Mouse (Mus musculus) kidney, postnatal 0 days (tissue): Measurements from ENCODE around the gene Prdx1. TPM values are rescaled to one million over a fixed set of nuclear protein-coding genes. Genes with fewer than 3 reads are reported as not detected.

Experiments
- ATAC-seq: fragments of 200-750 bp; cut with Nextera tagmentation; replicated peaks from 2 replicates; pipeline ENCODE4 v1.8.0; 2017; ENCODE audit warnings: low read depth, moderate number of reproducible peaks, moderate TSS enrichment, moderate library complexity; ENCODE audit not compliant: low FRiP score
- DNase-seq: peaks from one replicate; pipeline ENCODE4 v3.0.0-alpha.2; 2016; ENCODE audit warnings: low spot score
- H3K27ac ChIP-seq: fragments of 300-500 bp; sonication (generic); 2 replicates; pipeline ENCODE4 v1.5.1; 2014; ENCODE audit warnings: mild to moderate bottlenecking
- H3K27me3 ChIP-seq: fragments of 300-500 bp; sonication (generic); 2 replicates; pipeline ENCODE4 v1.6.1; 2014; ENCODE audit warnings: low read length, mixed read lengths; ENCODE audit not compliant: insufficient read depth
- H3K36me3 ChIP-seq: fragments of 300-500 bp; sonication (generic); 2 replicates; pipeline ENCODE4 v1.6.1; 2014; ENCODE audit warnings: low read length, mixed read lengths; ENCODE audit not compliant: insufficient read depth
- H3K4me1 ChIP-seq: fragments of 300-500 bp; sonication (generic); replicated peaks from 2 replicates; pipeline ENCODE4 v1.6.1; 2014; ENCODE audit warnings: antibody characterized with exemption, low read length, mixed read lengths; ENCODE audit not compliant: insufficient read depth
- H3K4me2 ChIP-seq: fragments of 300-500 bp; sonication (generic); 2 replicates; pipeline ENCODE4 v1.6.1; 2014; ENCODE audit warnings: mild to moderate bottlenecking, low read length, moderate library complexity, mixed read lengths
- H3K4me3 ChIP-seq: fragments of 300-500 bp; sonication (generic); replicated peaks from 2 replicates; pipeline ENCODE4 v1.5.1; 2014; ENCODE audit warnings: low read depth, low read length
- H3K9ac ChIP-seq: fragments of 300-500 bp; sonication (generic); 2 replicates; pipeline ENCODE4 v1.6.1; 2014; ENCODE audit warnings: low read depth, low read length
- H3K9me3 ChIP-seq: fragments of 300-500 bp; sonication (generic); replicated peaks from 2 replicates; pipeline ENCODE4 v1.6.1; 2016; ENCODE audit warnings: low read length, inconsistent platforms, mixed read lengths
- CTCF ChIP-seq: IDR thresholded peaks from 2 replicates; pipeline ENCODE4 v1.5.1; 2016; ENCODE audit warnings: antibody characterized with exemption, low read depth, mild to moderate bottlenecking, moderate library complexity
- WGBS: fragments of 180-500 bp; shearing (Covaris S2); extraction: QIAGEN DNeasy Blood & Tissue Kit; methylation state at CpG from one replicate; pipeline ENCODE4 v1.1.7; 2014; 5-methylcytosine and 5-hydroxymethylcytosine counted together
- polyA plus RNA-seq: library from polyadenylated mRNA; unstranded; fragments of >200 nt; fragmentation: Nextera tagmentation; extraction: Ambion mirVana; gene quantifications from 2 replicates; pipeline ENCODE4 v1.2.1, GENCODE M21; 2015

The Prdx1 gene
- polyA plus RNA-seq, 1 experiment from 2014 or later, result 2,104 TPM

DNA sequence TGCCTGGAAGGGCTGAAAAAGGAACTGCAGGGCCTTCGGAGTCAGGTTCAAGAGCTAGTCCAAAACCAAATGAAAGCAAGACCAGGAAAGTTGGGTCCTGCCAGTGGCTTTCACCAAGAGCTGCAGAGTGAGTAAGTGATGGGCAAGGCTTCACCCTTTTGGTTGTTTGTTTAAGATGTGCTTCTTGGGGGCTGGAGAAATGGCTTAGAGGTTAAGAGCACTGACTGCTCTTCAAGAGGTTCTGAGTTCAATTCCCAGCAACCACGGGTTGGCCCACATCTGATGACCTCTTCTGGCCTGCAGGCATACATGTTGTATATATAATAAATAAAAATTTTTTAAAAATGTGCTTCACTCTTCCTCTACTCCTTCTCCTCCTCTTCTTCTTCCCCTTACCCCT, 24.8 kb downstream of the Prdx1 start:
- no peak overlapping the region for H3K4me3 ChIP-seq
- DNase-seq (no peak), ATAC-seq (no peak)
- peaks cover 10% of the 10 kb centered on the region; the same call in 1 of the 2 replicates for H3K4me1 ChIP-seq
- 88% methylated on average over 2 of the region's 2 CpGs for WGBS
- H3K4me2 ChIP-seq, result no peak overlapping the region
- no peaks in the 10 kb centered on the region for H3K9me3 ChIP-seq
- no peak overlapping the region for H3K27ac ChIP-seq
- H3K36me3 ChIP-seq, result 0 out of 2 replicates have a peak, but pooled peaks cover 4% of the 10 kb centered on the region
- TF ChIP-seq CTCF, result no peak
- H3K27me3 ChIP-seq, result no peaks in the 10 kb centered on the region
- H3K9ac ChIP-seq, result no peak overlapping the region

DNA sequence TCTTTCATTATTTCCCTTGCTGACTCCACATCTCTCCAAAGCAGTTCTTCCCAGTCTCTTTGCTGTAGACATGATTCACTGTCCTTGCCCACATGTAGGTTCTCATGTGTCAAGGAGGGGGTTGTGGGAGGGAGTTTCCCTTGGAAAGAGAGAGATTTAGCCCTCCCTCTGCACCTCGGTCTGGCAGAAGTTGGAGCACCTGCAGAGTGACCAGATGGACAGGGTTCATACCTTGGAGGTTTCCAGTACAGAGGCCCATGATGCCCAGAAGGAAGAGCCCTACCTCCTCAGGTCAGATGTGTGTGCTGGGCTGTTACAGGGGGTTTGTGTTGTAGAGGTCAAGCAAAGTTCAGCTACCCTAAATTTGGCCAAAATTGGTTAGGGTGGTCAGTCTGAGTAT, 27.2 kb downstream of the Prdx1 start:
- no peak for ATAC-seq
- Histone ChIP-seq H3K4me1 (peaks cover 7% of the 10 kb centered on the region; the same call in 1 of the 2 replicates), H3K4me3 (no peak overlapping the region), H3K36me3 (0 out of 2 replicates have a peak, but pooled peaks cover 4% of the 10 kb centered on the region), H3K27ac (no peak overlapping the region), H3K4me2 (no peak overlapping the region), H3K27me3 (no peaks in the 10 kb centered on the region), H3K9me3 (no peaks in the 10 kb centered on the region), H3K9ac (no peak overlapping the region)
- DNase-seq, result no peak
- 33% methylated on average over 1 of the region's 1 CpGs for WGBS
- TF ChIP-seq CTCF, result no peak

DNA sequence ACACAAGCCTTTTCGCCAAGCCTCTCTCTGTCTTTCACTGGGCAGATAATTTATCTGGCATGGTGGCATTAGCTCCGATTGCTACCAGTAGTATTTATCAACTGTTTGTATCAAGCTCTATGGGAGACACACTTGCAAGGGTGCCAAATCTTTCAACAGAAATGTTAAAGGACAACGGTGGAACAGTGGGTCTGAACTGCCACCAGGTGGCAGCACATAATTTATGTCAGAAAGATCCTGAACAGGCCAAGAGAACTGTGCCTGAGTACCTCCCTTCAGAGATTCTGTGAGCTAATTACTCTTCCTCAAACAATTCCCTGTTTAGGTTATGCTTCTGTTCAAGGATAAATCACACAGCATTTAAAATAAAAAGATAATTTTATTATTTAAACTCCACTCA, 34.1 kb downstream of the Prdx1 start:
- H3K4me2 ChIP-seq, result no peak overlapping the region
- 0 out of 2 replicates have a peak, but pooled peaks cover 3% of the 10 kb centered on the region for H3K4me1 ChIP-seq
- DNase-seq (peak; percentile 88), ATAC-seq (no peak)
- WGBS, result 15% methylated on average over 3 of the region's 3 CpGs
- no peak overlapping the region for H3K27ac ChIP-seq
- 0 out of 2 replicates have a peak, but pooled peaks cover 4% of the 10 kb centered on the region for H3K36me3 ChIP-seq
- H3K9me3 ChIP-seq, result no peaks in the 10 kb centered on the region
- no peak overlapping the region for H3K4me3 ChIP-seq
- H3K27me3 ChIP-seq, result no peaks in the 10 kb centered on the region
- peak; percentile 86 for TF ChIP-seq CTCF
- H3K9ac ChIP-seq, result no peak overlapping the region

DNA sequence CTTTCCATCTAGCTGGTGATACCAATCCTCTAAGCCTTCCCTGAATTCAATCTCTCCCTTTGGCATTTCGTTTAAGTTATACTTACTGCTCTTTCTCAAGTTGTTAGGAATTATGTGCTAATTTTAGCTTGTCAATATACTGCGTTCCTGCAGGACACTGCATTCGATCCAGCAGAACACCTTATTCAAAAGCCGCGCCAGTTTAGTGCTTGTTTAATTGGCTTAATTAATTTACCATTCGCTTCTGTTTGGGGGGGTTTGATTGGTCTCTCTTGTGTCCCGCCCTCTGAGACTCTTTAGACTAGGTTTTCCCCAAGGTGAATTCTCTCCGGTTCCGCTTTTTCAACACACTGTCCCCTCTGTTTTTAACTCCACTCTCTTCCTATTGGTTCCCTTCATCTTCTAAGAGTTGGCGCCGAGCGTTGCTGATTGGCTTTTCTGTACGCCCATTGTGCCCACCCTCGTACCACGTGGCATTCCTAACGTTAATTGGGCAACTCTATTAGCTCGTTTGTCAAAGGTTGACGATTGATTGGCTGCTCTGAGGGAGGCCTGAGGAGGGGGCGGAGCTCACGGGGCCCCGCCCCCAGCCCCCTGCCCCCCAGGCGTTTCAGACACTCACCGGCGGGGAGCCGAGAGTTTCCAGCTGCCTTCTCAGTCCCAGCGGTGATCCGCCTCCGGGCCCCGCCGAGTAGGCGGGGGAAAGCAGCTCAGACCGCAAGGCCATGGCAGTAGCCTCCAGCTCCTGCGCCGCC, 35.2 kb downstream of the Prdx1 start, which contains the start of gene Tesk2:
Gene Tesk2 (plus strand): TSS at position 606 of the 755 bp plus-strand sequence.
- H3K27me3 ChIP-seq, result no peaks in the 10 kb centered on the region
- no peaks in the 10 kb centered on the region for H3K36me3 ChIP-seq
- TF ChIP-seq CTCF, result no peak; the same call in 1 of the 2 replicates
- H3K27ac ChIP-seq, result peak within 1 kb of the TSS; percentile 77
- H3K4me3 ChIP-seq, result peak within 1 kb of the TSS; percentile 85
- H3K9me3 ChIP-seq, result no peaks in the 10 kb centered on the region
- 0 out of 2 replicates have a peak, but pooled peaks cover 3% of the 10 kb centered on the region for H3K4me1 ChIP-seq
- ATAC-seq (peak; percentile 97), DNase-seq (peak; percentile 100)
- peak within 1 kb of the TSS; percentile 80 for H3K9ac ChIP-seq
- WGBS, result under 1% methylated on average over 34 of the region's 34 CpGs
- H3K4me2 ChIP-seq, result peak within 1 kb of the TSS; percentile 95

DNA sequence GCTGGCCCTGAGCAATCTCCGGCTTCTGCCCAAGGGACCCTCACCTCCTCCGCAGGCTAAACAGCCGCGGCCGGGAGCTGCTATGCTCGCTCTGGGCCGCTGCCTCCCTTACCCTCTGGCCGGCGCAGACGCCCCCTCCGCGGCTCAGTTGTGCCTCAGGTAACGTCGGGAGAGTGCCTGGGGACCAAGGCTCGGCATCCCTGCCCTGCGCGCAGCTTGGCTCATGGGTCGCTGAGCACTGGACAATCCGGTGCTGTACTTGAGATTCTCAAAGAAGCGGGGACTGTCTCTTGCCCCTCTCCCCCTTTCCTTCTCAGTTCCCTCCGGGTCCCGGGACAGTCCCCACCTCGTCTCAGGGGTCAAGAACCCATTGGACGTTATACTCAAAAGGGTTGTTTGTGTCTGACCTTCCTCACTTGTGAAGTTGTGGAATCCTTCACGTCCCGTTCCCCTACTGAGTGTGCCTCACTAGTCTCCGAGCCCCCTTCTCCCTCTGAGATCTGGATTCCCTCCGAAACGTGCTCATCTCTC, 35.8 kb downstream of the Prdx1 start:
- Histone ChIP-seq H3K27ac (peak overlapping the region; percentile 77), H3K9ac (peak overlapping the region; percentile 80), H3K4me2 (peak overlapping the region; percentile 95), H3K4me1 (0 out of 2 replicates have a peak, but pooled peaks cover 3% of the 10 kb centered on the region), H3K36me3 (no peaks in the 10 kb centered on the region), H3K27me3 (no peaks in the 10 kb centered on the region), H3K9me3 (no peaks in the 10 kb centered on the region), H3K4me3 (peak overlapping the region; percentile 85)
- DNase-seq (no peak), ATAC-seq (no peak; the same call in 1 of the 2 replicates)
- TF ChIP-seq CTCF, result no peak
- 0% methylated on average over 28 of the region's 29 CpGs for WGBS

- DNase-seq (no peak), ATAC-seq (no peak)
- 55% methylated on average over 7 of the region's 7 CpGs for WGBS
- Histone ChIP-seq H3K4me1 (0 out of 2 replicates have a peak, but pooled peaks cover 3% of the 10 kb centered on the region), H3K9ac (0 out of 2 replicates have a peak overlapping the region, but pooled peaks have one; percentile 18), H3K27ac (no peak overlapping the region), H3K4me3 (0 out of 2 replicates have a peak overlapping the region, but pooled peaks have one; percentile 85), H3K9me3 (no peaks in the 10 kb centered on the region), H3K27me3 (no peaks in the 10 kb centered on the region), H3K4me2 (peak overlapping the region; percentile 95), H3K36me3 (no peaks in the 10 kb centered on the region)
- no peak for TF ChIP-seq CTCF
These were observed 36.9 kb downstream of the Prdx1 start for GRCm38 (mm10) chr4:116722230-116722629.
